Mouse (Mus musculus) limb, embryonic 11.5 days (tissue): ENCODE data around the gene Cpt1b. TPM values are rescaled to one million over a fixed set of nuclear protein-coding genes. Genes with fewer than 3 reads are reported as not detected.
A peak's percentile ranks its signal among the peaks of the same experiment; 100 is the strongest.

Experiments used
- ATAC-seq: fragments of 200-750 bp; cut with Nextera tagmentation; 2 replicates; pipeline ENCODE4 v1.8.0; 2017; ENCODE audit warnings: low read depth; ENCODE audit not compliant: insufficient number of reproducible peaks, low FRiP score, low TSS enrichment
- DNase-seq: peaks from one replicate; pipeline ENCODE4 v3.0.0-alpha.2; 2015; ENCODE audit warnings: low spot score
- H3K27ac ChIP-seq: fragments of 300-500 bp; sonication (generic); replicated peaks from 2 replicates; pipeline ENCODE4 v1.5.1; 2014; ENCODE audit warnings: low read depth, mild to moderate bottlenecking, low read length
- H3K27me3 ChIP-seq: fragments of 300-500 bp; sonication (generic); 2 replicates; pipeline ENCODE4 v1.6.1; 2014; ENCODE audit warnings: mild to moderate bottlenecking, low read length, mixed read lengths; ENCODE audit not compliant: control insufficient read depth, insufficient read depth
- H3K36me3 ChIP-seq: fragments of 300-500 bp; sonication (generic); 2 replicates; pipeline ENCODE4 v1.6.1; 2014; ENCODE audit warnings: mild to moderate bottlenecking, low read length, moderate library complexity, mixed read lengths; ENCODE audit not compliant: control insufficient read depth, insufficient read depth
- H3K4me1 ChIP-seq: fragments of 300-500 bp; sonication (generic); 2 replicates; pipeline ENCODE4 v1.6.1; 2014; ENCODE audit warnings: low read length, mixed read lengths; ENCODE audit not compliant: control insufficient read depth, insufficient read depth
- H3K4me2 ChIP-seq: fragments of 300-500 bp; sonication (generic); 2 replicates; pipeline ENCODE4 v1.6.1; 2014; ENCODE audit warnings: low read depth, mild to moderate bottlenecking, moderate library complexity; ENCODE audit not compliant: severe bottlenecking
- H3K4me3 ChIP-seq: fragments of 300-500 bp; sonication (generic); 2 replicates; pipeline ENCODE4 v1.5.1; 2014; ENCODE audit warnings: low read depth, low read length
- H3K9ac ChIP-seq: fragments of 300-500 bp; sonication (generic); 2 replicates; pipeline ENCODE4 v1.6.1; 2014; ENCODE audit warnings: mild to moderate bottlenecking, low read length
- H3K9me3 ChIP-seq: fragments of 300-500 bp; sonication (generic); 2 replicates; pipeline ENCODE4 v1.6.1; 2016; ENCODE audit warnings: low read length; ENCODE audit not compliant: control insufficient read depth
- WGBS: fragments of 180-500 bp; shearing (Covaris S2); extraction: QIAGEN DNeasy Blood & Tissue Kit; methylation state at CpG from one replicate; pipeline ENCODE4 v1.1.7; 2014; 5-methylcytosine and 5-hydroxymethylcytosine counted together
- polyA plus RNA-seq: library from polyadenylated mRNA; unstranded; fragments of >200 nt; fragmentation: Nextera tagmentation; extraction: Ambion mirVana; gene quantifications from 2 replicates; pipeline ENCODE4 v1.2.1, GENCODE M21; 2014

The Cpt1b gene
- polyA plus RNA-seq, 1 experiment from 2014 or later: 1.2 TPM

GRCm38 (mm10) chr15:89415282-89415681, 10.4 kb downstream of the Cpt1b start:
- no peaks in the 10 kb centered on the region for H3K36me3 ChIP-seq
- no peaks in the 10 kb centered on the region for H3K4me1 ChIP-seq
- ATAC-seq: no peak
- no peak for DNase-seq
- H3K27ac ChIP-seq: no peak overlapping the region
- H3K27me3 ChIP-seq: no peaks in the 10 kb centered on the region
- no peak overlapping the region for H3K4me2 ChIP-seq
- no peak overlapping the region for H3K9ac ChIP-seq
- H3K4me3 ChIP-seq: no peak overlapping the region
- 89% methylated on average over 8 of the region's 8 CpGs for WGBS
- H3K9me3 ChIP-seq: no peaks in the 10 kb centered on the region

- DNase-seq (no peak), ATAC-seq (0 out of 2 replicates have a peak, but pooled peaks have one; percentile 35)
- no peaks in the 10 kb centered on the region for H3K4me1 ChIP-seq
- H3K9ac ChIP-seq: no peak within 1 kb of the TSS
- H3K9me3 ChIP-seq: no peaks in the 10 kb centered on the region
- no peak within 1 kb of the TSS for H3K4me3 ChIP-seq
- WGBS: 82% methylated on average over 24 of the region's 24 CpGs
- H3K27me3 ChIP-seq: no peaks in the 10 kb centered on the region
- no peak within 1 kb of the TSS for H3K27ac ChIP-seq
- H3K4me2 ChIP-seq: no peak within 1 kb of the TSS
- no peaks in the 10 kb centered on the region for H3K36me3 ChIP-seq
Observed at GRCm38 (mm10) chr15:89410118-89410517, 15.5 kb downstream of the Cpt1b start, which contains the start of gene Syce3. Gene Syce3, minus strand, starts transcription at chr15:89410503.

- Histone ChIP-seq H3K9me3 (no peaks in the 10 kb centered on the region), H3K4me1 (no peaks in the 10 kb centered on the region), H3K27me3 (no peaks in the 10 kb centered on the region), H3K4me3 (no peak overlapping the region), H3K4me2 (no peak overlapping the region), H3K9ac (no peak overlapping the region), H3K36me3 (no peaks in the 10 kb centered on the region), H3K27ac (no peak overlapping the region)
- ATAC-seq: no peak
- DNase-seq: no peak
Observed at GRCm38 (mm10) chr15:89406691-89407090, 19.0 kb downstream of the Cpt1b start.

- Histone ChIP-seq H3K4me2 (no peak overlapping the region), H3K27me3 (no peaks in the 10 kb centered on the region), H3K4me1 (no peaks in the 10 kb centered on the region), H3K9me3 (no peaks in the 10 kb centered on the region), H3K9ac (no peak overlapping the region), H3K4me3 (no peak overlapping the region), H3K36me3 (no peaks in the 10 kb centered on the region), H3K27ac (no peak overlapping the region)
- DNase-seq: no peak
- 84% methylated on average over 10 of the region's 10 CpGs for WGBS
- ATAC-seq: no peak
Observed at GRCm38 (mm10) chr15:89404831-89405623, 20.6 kb downstream of the Cpt1b start.

- Histone ChIP-seq H3K27me3 (no peaks in the 10 kb centered on the region), H3K4me3 (no peak overlapping the region), H3K9me3 (no peaks in the 10 kb centered on the region), H3K4me1 (no peaks in the 10 kb centered on the region), H3K4me2 (no peak overlapping the region), H3K27ac (no peak overlapping the region), H3K36me3 (no peaks in the 10 kb centered on the region), H3K9ac (no peak overlapping the region)
- ATAC-seq (no peak), DNase-seq (no peak)
- WGBS: 80% methylated on average over 1 of the region's 1 CpGs
Observed at GRCm38 (mm10) chr15:89402471-89402870, 23.2 kb downstream of the Cpt1b start.

GRCm38 (mm10) chr15:89399716-89400115, 25.9 kb downstream of the Cpt1b start:
- DNase-seq: no peak

GRCm38 (mm10) chr15:89398146-89398545, 27.5 kb downstream of the Cpt1b start:
- Histone ChIP-seq H3K27me3 (no peaks in the 10 kb centered on the region), H3K4me1 (no peaks in the 10 kb centered on the region), H3K9ac (no peak overlapping the region), H3K4me2 (no peak overlapping the region), H3K9me3 (no peaks in the 10 kb centered on the region), H3K4me3 (no peak overlapping the region), H3K27ac (no peak overlapping the region), H3K36me3 (no peaks in the 10 kb centered on the region)
- WGBS: 85% methylated on average over 2 of the region's 2 CpGs
- ATAC-seq (no peak), DNase-seq (no peak)

More at GRCm38 (mm10) chr15:89399716-89400115, 25.9 kb downstream of the Cpt1b start:
- Histone ChIP-seq H3K27ac (no peak overlapping the region), H3K27me3 (no peaks in the 10 kb centered on the region), H3K9ac (no peak overlapping the region), H3K4me3 (no peak overlapping the region), H3K36me3 (no peaks in the 10 kb centered on the region), H3K9me3 (no peaks in the 10 kb centered on the region), H3K4me1 (no peaks in the 10 kb centered on the region), H3K4me2 (no peak overlapping the region)
- WGBS: 82% methylated on average over 1 of the region's 1 CpGs
- ATAC-seq: no peak

- DNase-seq (no peak), ATAC-seq (no peak)
- no peaks in the 10 kb centered on the region for H3K36me3 ChIP-seq
- H3K4me1 ChIP-seq: no peaks in the 10 kb centered on the region
- no peaks in the 10 kb centered on the region for H3K27me3 ChIP-seq
- no peak overlapping the region for H3K27ac ChIP-seq
- no peak overlapping the region for H3K4me3 ChIP-seq
- H3K9me3 ChIP-seq: no peaks in the 10 kb centered on the region
- no peak overlapping the region for H3K4me2 ChIP-seq
- H3K9ac ChIP-seq: no peak overlapping the region
- 87% methylated on average over 4 of the region's 4 CpGs for whole genome bisulfite sequencing
Observed at GRCm38 (mm10) chr15:89396883-89397282, 28.8 kb downstream of the Cpt1b start.

GRCm38 (mm10) chr15:89390081-89390480, 35.6 kb downstream of the Cpt1b start:
- Histone ChIP-seq H3K9me3 (no peaks in the 10 kb centered on the region), H3K9ac (no peak overlapping the region), H3K27ac (no peak overlapping the region), H3K27me3 (no peaks in the 10 kb centered on the region), H3K4me1 (no peaks in the 10 kb centered on the region), H3K36me3 (no peaks in the 10 kb centered on the region), H3K4me3 (no peak overlapping the region), H3K4me2 (no peak overlapping the region)
- WGBS: 90% methylated on average over 10 of the region's 10 CpGs
- ATAC-seq (no peak), DNase-seq (no peak)
